Mouse (Mus musculus): ENCODE measurements around the gene Tiam2.

Tiam2 gene

DNA sequence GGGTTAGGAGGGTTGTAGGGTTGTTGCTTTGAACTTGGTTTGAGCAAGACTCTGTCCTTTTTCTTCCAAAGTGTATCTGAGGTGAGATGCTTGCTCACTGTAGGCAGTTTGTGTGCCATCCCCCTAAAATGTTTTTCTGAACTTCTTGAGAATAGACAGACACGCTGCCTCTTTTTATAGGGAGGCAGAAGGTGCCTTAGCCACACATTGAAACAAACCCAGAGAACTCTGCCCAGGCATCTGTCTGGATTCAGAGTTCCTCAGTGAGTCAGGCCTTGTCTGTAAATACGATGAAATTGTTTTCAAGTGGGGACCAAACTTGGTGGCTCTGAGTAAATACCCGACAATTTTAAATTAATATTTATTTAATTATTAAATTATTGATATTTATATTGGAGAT lies 172.2 kb downstream of the Tiam2 start:
- no peak for DNase-seq (ENCODE audit: low spot score)

DNA sequence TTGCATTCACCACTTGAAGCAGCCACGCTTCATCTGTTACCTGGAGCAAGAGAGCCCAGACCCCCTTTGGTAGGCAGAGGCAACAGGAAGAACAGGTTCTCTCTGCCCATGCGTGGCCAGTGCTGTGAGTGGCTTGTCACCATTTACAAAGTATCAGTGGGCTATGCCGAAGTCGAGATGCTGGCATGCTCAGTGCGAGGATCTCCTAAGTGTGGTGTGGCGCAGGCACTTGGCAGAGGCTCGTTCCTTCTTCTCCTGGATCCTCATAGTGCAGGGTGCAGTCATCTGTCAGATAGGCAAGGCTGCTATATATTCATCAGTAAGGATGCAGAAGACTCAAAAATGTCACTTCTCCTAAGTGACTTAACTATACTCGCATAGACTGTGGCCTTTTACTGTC lies 173.1 kb downstream of the Tiam2 start:
- no peak for DNase-seq (ENCODE audit: low spot score)

DNA sequence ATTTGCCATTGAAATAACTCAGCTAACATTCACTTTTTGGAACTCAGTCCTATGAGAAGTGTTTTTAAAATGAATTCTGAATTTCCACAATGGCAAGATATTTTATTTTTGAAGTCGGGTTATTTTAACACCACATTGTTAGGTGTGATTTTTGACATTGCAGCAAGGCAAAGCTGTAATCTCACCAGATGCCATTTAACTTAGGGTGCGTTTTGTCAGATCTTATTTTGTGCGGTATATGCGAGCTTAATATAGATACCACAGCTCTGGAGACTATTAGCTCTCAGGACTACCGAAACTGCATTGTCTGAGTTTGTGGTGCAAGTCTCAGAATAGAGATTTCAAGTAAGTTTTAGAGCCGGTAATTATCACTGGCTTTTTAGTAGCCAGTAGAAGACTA lies 173.7 kb downstream of the Tiam2 start:
- no peak for DNase-seq (ENCODE audit: low spot score)

DNA sequence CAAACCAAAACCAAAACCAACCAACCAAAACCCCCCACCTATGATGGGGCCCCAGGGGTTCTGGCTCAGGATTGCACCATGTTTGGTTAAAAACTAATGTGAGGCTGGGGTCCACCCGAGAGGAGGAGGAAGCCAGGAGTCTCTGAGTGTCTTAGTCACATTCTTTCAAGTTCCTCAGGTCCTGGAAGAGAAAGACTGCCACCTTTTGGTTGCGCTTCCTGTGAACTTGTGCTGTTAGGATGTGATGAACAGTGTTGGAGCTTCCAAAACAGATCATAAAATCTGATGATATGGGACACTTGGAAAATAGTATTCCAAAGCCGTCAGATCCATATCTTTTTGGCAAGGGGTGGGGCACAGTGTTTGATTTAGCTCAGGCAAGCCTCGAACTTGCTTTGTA lies 174.6 kb downstream of the Tiam2 start:
- no peak for DNase-seq (ENCODE audit: low spot score)

DNA sequence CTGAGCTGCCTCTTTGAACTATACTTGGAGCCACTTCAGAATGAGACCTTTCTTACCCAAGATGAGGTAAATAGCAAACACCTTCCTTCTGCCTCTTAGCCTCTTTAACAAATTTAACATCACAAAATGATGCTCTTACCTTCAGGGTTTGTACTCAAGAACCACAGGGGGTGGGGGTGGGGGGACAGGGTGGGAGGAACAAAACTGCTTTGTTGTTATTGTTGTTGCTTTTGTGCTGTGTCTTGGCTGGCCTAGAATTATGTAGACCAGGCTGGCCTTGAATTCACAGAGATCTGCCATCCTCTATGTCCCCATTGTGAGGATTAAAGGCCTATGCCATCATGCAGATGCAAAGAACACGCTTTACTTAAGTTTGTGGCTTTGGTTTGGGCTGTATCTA lies 179.3 kb downstream of the Tiam2 start:
- no peak for DNase-seq (ENCODE audit: low spot score)

DNA sequence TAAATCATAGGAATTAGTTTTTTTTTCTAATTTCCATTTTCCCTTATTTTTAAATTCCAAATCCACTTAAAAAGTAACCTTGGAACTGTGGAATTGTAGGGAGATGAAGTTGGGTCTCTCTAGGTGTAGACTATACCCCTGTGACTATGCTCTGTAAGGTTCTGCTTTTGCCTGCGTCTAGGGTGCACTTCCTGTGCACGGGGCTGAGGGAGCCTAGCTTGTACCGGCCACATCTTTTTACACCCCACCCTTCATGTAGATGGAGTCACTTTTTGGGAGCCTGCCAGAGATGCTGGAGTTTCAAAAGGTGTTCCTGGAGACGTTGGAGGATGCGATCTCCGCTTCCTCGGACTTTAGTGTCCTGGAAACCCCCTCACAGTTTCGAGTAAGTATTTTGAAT lies 180.1 kb downstream of the Tiam2 start:
- DNase-seq (ENCODE audit: low spot score) = no peak

DNA sequence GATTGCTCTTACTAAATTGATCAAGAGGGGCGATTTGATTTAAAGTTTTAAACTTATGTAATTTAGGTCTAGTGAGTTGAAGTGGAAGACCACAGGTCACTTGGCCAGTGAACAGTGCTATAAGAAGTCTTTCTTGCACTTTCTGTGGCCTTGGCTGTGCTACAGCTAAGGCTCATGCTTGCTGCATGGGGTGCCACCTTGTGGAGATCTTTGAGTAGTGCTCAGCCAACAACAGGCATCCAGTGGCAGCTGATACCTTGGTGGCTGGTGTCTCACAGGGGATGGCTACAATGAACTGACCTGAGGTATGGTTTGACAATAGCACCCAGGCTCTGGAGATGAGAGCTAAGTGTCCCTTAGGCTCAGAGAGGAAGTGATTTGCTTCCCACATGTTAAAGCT lies 183.5 kb downstream of the Tiam2 start:
- peak; percentile 84 for DNase-seq (ENCODE audit: low spot score)

DNA sequence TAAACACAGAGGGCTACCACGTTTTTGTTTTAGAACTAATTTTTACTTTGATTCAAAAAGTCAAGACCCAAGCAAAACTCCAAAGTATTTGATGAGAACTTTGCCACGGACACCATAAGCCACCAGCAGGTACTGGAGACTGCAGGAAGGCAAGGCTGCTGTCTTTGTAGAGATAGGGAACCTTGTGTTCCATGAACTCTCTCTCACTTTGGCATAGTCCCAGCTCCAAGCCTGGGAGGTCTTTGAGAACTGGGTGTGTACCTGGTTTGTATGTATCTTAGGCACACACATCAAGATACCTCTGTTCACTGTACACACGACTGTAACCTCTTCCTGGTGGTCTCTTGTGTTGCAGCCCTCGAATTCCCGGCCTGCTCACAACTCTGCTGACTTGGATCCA lies 187.9 kb downstream of the Tiam2 start:
- DNase-seq (ENCODE audit: low spot score) = no peak

DNA sequence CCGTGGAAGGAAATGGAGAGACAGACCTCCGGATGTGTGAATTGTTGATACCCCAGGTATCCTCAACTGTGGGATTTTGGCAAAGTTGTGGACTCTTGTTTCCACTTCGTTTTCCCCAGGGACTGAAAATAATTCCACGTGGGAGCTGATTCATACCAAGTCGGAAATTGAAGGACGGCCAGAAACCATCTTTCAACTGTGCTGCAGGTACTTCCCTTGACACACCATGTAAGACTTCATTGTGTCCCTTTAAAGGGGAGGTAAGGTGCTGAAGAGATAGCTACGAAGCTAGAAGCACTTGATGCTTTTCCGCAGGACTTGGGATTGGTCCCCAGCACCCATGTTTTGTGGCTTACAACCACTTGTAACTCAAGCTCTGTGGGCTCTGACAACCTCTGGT lies 189.5 kb downstream of the Tiam2 start:
- no peak for DNase-seq (ENCODE audit: low spot score)

DNA sequence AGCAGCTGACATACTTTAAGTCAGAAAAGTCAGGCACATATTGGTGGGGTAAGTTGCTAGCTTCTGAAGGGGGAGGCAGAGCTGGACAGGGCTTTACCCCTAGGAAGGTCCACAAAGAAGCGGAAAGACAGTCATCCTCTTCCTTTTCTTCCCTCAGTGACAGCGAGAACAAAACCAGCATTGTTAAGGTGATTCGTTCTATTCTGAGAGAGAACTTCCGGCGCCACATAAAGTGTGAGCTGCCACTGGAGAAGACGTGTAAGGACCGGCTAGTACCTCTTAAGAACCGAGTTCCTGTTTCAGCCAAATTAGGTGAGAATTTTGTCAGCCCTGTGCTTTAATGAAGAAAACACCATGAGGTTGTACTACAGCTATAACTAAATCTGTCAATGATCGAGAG lies 190.0 kb downstream of the Tiam2 start:
- DNase-seq (ENCODE audit: low spot score) = peak; percentile 24

DNA sequence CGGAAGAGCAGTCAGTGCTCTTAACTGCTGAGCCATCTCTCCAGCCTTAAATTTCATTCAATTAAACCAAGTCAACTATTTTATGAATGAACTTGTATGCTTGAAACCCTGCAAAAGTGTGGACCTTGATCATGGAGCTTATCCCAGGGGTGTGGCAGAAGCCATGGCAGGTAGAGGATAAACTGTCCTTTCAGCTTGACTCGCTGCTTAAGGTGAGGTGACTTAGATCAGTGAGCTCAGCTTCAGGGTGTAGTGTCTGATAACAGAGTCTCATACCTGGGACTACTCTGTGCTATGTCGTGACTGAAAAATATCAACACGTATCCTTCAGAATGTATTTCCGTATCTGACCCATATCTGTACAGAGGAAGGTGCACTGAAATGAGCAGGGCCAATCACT lies 194.0 kb downstream of the Tiam2 start:
- DNase-seq (ENCODE audit: low spot score) = no peak

DNA sequence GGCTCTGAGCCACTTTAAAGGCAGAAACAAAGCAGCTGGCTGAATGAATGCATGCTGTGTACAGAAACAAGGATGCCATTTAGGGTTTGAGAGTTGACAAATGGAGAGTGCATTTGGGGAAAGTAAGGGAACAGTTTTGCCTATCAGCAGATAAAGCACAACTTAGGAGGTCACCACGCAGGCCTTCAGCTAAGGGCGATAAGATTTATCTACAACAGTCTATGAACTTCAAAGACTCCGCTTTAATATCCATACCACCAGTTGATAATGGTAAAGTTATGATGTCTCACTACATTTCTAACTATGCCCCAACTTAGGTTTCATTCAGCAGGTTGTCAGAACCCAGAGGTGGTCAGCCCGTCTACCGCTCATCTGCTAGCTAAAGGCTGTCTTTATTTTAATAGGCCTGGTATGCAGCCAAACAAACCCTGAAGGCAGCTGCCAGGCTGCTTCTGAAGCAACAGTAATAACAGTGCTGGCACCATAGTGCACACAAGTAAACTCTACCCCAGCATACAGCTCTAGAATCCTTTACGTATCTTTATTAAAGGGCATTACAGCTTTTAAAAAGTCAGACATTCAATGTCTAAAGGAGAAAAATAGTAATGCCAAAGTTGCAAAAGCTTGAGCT lies 201.6 kb downstream of the Tiam2 start:
- no peak for DNase-seq (ENCODE audit: low spot score)

DNA sequence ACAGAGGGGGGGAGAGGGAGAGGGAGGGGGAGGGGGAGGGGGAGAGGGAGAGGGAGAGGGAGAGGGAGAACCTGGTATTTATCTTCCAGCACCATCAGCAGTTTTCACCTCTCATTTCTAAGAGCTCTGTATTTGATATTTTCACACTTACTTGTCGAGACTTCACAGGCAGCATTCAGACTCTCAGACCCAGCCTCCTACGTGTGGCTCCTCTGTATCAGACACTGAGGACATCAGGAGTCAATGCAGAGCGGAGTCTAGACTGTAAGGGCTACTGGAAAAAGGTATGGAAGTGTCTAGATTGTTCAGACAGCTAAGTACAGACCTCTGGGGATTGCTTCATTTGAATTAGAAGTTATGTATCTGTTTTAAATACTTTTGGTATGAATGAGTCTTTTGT lies 203.2 kb downstream of the Tiam2 start:
- DNase-seq (ENCODE audit: low spot score) = no peak

DNA sequence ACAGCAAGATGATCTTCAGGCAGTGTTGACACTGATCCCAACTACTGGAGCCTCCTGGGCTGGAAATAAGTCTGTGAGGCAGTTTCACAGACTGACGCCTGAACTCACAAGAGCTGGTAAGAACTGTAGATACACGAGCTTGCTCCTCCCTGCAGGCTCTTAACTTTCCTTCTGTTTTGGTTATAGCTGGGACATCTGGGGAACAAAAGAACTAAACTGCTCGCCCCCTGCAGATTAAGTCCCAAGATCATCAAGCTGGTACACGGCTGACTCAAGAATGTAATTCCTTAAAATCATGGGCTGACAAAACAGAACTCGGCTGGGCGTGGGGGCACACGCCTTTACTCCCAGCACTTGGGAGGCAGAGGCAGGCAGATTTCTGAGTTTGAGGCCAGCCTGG lies 204.2 kb downstream of the Tiam2 start:
- DNase-seq (ENCODE audit: low spot score) = no peak

DNA sequence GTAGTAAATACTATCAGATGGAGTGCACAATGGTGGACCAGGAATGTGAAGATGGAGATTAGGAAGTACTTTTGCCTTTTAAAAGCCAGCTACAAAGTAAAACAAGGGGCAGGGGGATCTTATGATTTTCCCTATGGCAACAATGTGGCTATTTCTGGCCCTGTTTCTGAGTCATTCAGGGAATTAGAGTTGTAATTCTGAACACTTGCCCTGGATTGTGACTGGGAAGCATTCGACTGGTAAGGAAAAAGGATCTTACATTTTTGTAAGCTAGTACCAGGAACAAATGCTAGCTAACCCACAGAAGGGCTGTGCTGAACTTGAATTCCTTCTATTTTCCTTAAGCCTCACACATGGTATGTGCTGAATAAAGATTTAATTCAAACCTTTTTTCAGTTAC lies 205.3 kb downstream of the Tiam2 start:
- no peak for DNase-seq (ENCODE audit: low spot score)

DNA sequence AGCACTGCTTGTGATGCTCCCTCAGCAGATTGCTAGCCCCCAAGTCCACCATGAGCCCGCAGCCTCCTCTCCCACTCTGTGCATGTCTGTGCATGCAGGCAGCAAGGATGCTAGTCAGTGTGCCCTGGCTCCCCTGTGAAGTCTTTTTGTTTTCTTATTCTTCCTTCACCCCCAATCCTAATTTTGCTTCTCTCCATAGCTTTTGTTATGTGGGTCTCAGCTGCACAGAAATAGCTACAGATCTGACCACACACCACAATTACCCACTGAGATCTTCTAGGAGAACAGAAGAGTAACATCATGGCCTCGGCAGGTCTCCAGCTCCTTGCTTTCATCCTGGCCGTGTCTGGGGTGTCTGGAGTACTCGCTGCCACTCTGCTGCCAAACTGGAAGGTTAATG lies 205.9 kb downstream of the Tiam2 start, which contains the start of gene Cldn20:
Cldn20 (plus strand) TSS at position 301 of the 400 bp plus-strand sequence.
- DNase-seq (ENCODE audit: low spot score) = no peak

DNA sequence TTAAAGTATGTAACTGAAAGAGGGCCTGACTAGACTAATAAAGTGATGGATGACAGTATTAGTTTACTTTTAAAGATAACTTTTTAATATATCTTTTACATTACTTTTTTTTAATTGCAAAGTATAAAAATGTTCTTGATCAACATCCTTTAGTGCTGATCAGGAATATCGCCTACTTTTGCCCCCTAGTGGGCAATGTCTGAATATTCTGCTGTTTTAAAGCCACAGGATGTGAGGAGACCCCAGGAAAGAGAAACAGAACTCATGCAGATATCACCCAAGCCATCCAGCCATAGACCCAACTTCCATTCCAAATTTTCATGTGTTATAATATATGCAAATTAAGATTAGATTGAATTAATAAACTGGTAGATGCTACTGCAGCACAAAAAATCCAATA lies 207.1 kb downstream of the Tiam2 start:
- DNase-seq (ENCODE audit: low spot score) = peak; percentile 55

DNA sequence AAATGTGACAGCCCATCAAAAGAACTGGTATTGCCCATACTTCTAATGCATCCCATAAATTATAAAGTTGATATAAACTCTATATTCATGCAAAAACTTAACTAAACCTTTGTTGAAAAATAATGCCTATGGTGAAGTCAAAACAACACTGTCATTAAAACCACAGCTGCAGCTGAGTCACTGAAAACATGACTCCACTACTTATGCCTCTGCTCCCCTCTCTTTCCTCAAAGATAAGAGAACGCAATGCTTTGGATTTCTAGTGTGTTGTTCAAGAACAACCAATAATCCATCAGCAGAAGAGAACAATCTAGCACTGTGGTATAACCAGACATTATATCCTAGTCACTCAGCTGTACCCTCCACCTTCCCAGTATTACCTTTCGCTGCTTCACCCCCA lies 213.9 kb downstream of the Tiam2 start:
- no peak for DNase-seq (ENCODE audit: low spot score)

DNA sequence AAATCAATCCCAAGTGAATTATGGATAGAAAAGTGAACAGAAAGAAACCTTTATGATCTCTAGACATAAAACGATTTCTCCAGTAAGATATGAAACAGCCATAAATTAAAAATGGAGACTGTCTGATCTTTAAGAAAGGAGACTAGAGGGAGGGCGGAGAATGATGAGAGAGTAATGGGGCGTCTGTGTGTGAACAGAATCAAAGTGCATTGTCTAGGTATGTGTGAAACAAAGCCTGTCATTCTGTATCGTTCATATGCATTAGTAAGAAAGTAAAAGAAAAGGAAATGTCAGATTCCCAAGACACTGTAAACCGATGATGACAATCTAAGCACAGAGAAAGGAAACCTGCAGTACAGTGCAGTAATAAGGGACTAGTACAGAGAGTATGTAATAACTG lies 214.7 kb downstream of the Tiam2 start:
- no peak for DNase-seq (ENCODE audit: low spot score)

DNA sequence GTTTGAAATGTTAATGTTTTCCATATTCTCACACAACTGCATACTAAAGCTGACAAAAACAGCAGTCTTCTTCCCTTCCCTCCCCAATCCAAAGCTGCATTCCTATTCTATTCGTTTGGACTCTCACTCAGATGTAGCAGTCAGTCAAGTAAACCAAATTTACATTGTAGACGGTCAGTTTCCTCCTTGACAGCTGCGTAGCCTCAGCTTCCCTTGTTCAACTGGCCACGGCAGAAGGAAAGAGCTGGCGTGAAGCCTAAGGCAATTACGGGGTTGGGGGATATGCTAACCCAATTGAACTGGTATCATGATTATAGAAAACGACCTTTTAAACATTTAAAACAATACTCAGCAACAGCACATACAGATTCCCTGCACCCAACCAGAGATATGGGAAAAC lies 221.4 kb downstream of the Tiam2 start:
- no peak for DNase-seq (ENCODE audit: low spot score)

DNA sequence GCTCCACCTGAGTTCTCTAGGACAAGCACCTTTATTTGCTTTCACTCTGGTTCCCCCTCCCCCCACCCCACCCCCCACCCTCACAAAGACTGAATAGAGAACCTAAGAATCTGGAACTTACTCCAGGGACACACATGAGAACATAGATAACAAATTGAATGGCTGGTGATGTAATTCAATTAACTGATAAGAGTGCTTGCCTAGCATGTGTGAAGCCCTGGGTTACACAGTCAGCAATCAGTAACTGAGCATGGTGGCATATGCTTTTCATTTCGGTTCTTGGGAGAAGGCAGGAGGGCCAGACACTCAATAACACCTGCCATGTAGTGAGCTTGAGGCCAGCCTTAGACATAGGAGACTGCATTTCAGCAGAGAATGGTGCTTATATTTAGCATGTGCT lies 229.9 kb downstream of the Tiam2 start:
- DNase-seq (ENCODE audit: low spot score) = no peak

DNA sequence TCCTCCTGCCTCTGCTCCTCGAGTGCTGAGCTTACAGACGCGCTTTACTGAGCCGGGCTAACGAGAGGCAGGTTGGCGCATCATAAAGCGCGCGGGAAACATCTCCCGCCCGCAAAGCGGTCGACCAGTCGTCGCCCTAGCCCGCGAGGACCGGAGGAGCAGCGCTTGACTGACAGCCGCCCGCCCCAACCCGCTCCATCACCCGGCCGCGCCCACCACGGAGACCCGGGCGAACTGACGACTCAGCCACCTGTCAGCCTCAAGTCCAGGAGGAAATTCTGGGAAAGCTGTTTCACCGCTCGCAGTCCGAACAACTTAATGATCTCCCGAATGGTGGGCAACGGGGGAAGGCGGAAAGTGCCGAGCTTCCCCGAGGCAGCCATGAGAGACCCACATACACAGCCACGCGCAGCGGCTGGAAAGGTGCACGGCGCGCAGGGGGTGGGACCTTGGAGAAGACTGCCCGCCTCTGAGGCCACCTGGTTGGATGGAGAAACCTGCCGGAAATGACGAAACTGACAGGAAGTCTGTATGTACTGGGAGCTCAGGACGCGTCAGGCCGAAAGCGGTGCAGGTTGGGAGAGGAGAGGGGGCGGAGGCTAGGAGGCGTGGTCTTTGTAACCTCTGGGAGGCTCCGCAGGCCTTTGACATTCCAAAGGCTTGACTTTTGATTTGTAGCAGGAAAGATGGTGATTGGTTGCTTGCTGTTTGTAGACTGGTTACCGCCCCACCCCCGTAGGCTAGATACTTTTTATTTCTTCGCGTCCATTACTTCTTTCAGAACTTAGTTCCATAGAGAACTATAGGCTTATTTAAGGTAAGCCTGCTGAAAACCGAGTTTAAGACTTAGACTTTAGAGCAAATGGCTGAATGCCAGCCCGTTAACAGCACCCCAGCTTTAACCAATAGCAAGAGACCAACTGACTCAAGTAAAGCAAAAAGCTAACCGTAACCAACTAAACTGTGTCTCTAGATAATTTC lies 231.2 kb downstream of the Tiam2 start, which contains the start of gene Tfb1m:
Tfb1m (minus strand) TSS at position 451 of the 981 bp plus-strand sequence.
- DNase-seq (ENCODE audit: low spot score) = peak; percentile 100

DNA sequence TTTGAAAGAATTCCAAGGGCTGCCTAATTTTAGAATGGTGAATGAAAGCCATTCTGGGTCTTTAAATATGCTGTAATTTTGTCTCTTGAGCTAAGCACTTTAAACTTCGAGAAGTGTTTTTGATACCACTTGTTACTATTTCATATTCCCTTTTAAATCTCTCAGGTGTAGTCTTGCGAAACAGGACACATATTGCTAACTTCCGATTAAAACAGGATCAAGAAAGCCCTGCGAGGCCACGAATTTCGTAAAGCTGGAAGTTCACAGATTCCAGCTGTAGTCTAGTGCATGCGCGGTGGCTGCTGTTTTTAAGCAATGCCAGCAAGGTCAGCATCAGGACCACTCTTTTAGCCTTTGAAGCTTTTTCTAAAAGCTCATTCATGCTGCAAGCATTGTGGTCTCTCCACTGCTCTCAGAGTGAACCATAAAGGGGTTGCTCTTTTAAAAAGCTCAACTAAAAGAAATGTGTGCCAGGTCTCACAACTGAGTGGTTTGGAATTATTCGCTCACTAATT lies 232.0 kb downstream of the Tiam2 start:
- peak; percentile 17 for DNase-seq (ENCODE audit: low spot score)
